Mouse (Mus musculus): ENCODE measurements around the gene Zfp536. TPM values are rescaled to one million over a fixed set of nuclear protein-coding genes. Genes with fewer than 3 reads are reported as not detected.

Zfp536 gene
- polyA plus RNA-seq, 1 experiment from 2014 or later: 3.3 TPM

- Histone ChIP-seq H3K4me1 (replicated peaks; ENCODE audit: control insufficient read depth, insufficient read depth, low read length) (no peaks in the 10 kb centered on the region), H3K27ac (ENCODE audit: low read depth, low read length) (no peak overlapping the region), H3K9ac (ENCODE audit: low read depth, low read length) (no peak overlapping the region), H3K4me2 (replicated peaks; ENCODE audit: low read depth) (no peak overlapping the region), H3K9me3 (ENCODE audit: control insufficient read depth) (no peaks in the 10 kb centered on the region), H3K27me3 (replicated peaks; ENCODE audit: control insufficient read depth, insufficient read depth, low read length) (no peaks in the 10 kb centered on the region), H3K36me3 (ENCODE audit: control insufficient read depth, insufficient read depth) (no peaks in the 10 kb centered on the region), H3K4me3 (ENCODE audit: low read depth, low read length) (no peak overlapping the region)
- TF ChIP-seq CTCF (IDR thresholded peaks at IDR 0.05; ENCODE audit: low read depth): no peak
- ATAC-seq: no peak
- WGBS: 83% methylated on average over 2 of the region's 2 CpGs
Observed at GRCm38 (mm10) chr7:37531166-37531565, 242.3 kb downstream of the Zfp536 start.

DNA sequence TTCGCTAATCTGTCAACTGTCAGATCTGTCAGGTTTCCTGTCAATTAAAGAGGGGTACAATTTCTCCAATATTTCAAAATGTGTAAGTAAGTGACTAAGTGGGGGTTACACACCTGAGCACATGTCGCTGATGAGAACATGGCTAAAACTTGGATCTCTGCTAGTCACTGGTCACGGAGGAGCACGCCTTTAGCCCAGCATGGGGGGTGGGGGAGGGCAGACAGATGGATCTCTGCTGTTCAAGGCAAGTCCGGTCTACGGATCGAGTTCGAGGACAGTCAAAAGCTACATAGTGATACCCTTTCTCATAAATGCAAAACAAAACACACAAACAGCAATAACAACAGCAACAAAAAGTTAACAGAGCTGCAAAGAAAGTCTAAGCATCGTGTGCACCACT, 245.1 kb downstream of the Zfp536 start:
- Histone ChIP-seq H3K4me2 (replicated peaks; ENCODE audit: low read depth) (no peak overlapping the region), H3K4me3 (ENCODE audit: low read depth, low read length) (no peak overlapping the region), H3K4me1 (replicated peaks; ENCODE audit: control insufficient read depth, insufficient read depth, low read length) (no peaks in the 10 kb centered on the region), H3K36me3 (ENCODE audit: control insufficient read depth, insufficient read depth) (no peaks in the 10 kb centered on the region), H3K27me3 (replicated peaks; ENCODE audit: control insufficient read depth, insufficient read depth, low read length) (no peaks in the 10 kb centered on the region), H3K9ac (ENCODE audit: low read depth, low read length) (no peak overlapping the region), H3K27ac (ENCODE audit: low read depth, low read length) (no peak overlapping the region), H3K9me3 (ENCODE audit: control insufficient read depth) (no peaks in the 10 kb centered on the region)
- WGBS: 91% methylated on average over 9 of the region's 9 CpGs
- ATAC-seq: no peak
- no peak for TF ChIP-seq CTCF (IDR thresholded peaks at IDR 0.05; ENCODE audit: low read depth)

- no peak for ATAC-seq
- no peak overlapping the region for H3K27ac ChIP-seq (ENCODE audit: low read depth, low read length)
- H3K4me2 ChIP-seq (replicated peaks; ENCODE audit: low read depth): no peak overlapping the region
- WGBS: 82% methylated on average over 2 of the region's 2 CpGs
- no peak for TF ChIP-seq CTCF (IDR thresholded peaks at IDR 0.05; ENCODE audit: low read depth)
- H3K36me3 ChIP-seq (ENCODE audit: control insufficient read depth, insufficient read depth): no peaks in the 10 kb centered on the region
- H3K9me3 ChIP-seq (ENCODE audit: control insufficient read depth): no peaks in the 10 kb centered on the region
- no peak overlapping the region for H3K4me3 ChIP-seq (ENCODE audit: low read depth, low read length)
- no peaks in the 10 kb centered on the region for H3K27me3 ChIP-seq (replicated peaks; ENCODE audit: control insufficient read depth, insufficient read depth, low read length)
- H3K9ac ChIP-seq (ENCODE audit: low read depth, low read length): no peak overlapping the region
- no peaks in the 10 kb centered on the region for H3K4me1 ChIP-seq (replicated peaks; ENCODE audit: control insufficient read depth, insufficient read depth, low read length)
Observed at GRCm38 (mm10) chr7:37527890-37528289, 245.6 kb downstream of the Zfp536 start.

GRCm38 (mm10) chr7:37521407-37521806, 252.0 kb downstream of the Zfp536 start:
- no peak for TF ChIP-seq CTCF (IDR thresholded peaks at IDR 0.05; ENCODE audit: low read depth)

DNA sequence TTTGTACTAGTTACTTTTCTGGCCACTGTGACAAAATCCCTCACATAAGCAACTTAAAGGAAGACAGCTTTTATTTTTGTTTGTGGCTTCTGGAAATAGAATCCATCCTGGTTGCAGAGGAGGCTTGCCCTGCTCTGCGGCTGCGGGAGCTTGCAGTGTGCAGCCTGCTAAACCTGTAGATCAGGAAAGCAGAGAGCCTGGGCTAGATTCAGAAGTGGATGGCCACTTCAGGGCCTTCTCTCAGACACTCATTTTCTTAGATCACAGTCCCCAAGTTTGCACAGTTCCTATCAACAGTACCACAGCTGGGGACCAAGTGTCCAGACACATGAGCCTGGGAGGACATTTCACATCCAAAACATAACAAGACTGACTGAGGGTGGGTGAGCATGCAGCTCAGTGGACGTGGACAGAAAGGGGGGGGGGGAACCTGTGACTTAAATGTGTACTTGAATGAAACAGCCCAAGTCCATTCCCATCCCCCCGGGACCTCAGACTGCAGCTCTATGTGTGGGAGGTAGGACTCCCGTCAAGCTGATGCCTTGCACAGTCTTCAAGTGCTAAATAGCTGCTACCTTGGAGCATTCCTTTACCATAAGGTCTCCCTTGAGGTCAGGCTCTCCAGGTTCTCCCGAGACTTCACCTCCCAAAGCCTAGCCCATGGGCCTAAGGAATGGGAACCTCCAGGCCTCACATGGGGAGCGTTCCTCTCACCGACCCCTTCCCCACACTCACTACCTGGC, 262.3 kb downstream of the Zfp536 start:
- Histone ChIP-seq H3K27ac (ENCODE audit: low read depth, low read length) (no peak overlapping the region), H3K4me1 (replicated peaks; ENCODE audit: control insufficient read depth, insufficient read depth, low read length) (no peaks in the 10 kb centered on the region), H3K27me3 (replicated peaks; ENCODE audit: control insufficient read depth, insufficient read depth, low read length) (no peaks in the 10 kb centered on the region), H3K9me3 (ENCODE audit: control insufficient read depth) (no peaks in the 10 kb centered on the region), H3K4me2 (replicated peaks; ENCODE audit: low read depth) (no peak overlapping the region), H3K9ac (ENCODE audit: low read depth, low read length) (no peak overlapping the region), H3K4me3 (ENCODE audit: low read depth, low read length) (no peak overlapping the region), H3K36me3 (ENCODE audit: control insufficient read depth, insufficient read depth) (no peaks in the 10 kb centered on the region)
- no peak for ATAC-seq
- 80% methylated on average over 8 of the region's 8 CpGs for WGBS
- TF ChIP-seq CTCF (IDR thresholded peaks at IDR 0.05; ENCODE audit: low read depth): no peak

More at GRCm38 (mm10) chr7:37521407-37521806, 252.0 kb downstream of the Zfp536 start:
- Histone ChIP-seq H3K27ac (ENCODE audit: low read depth, low read length) (no peak overlapping the region), H3K9ac (ENCODE audit: low read depth, low read length) (no peak overlapping the region), H3K36me3 (ENCODE audit: control insufficient read depth, insufficient read depth) (no peaks in the 10 kb centered on the region), H3K4me2 (replicated peaks; ENCODE audit: low read depth) (no peak overlapping the region), H3K4me3 (ENCODE audit: low read depth, low read length) (no peak overlapping the region), H3K4me1 (replicated peaks; ENCODE audit: control insufficient read depth, insufficient read depth, low read length) (no peaks in the 10 kb centered on the region), H3K9me3 (ENCODE audit: control insufficient read depth) (no peaks in the 10 kb centered on the region), H3K27me3 (replicated peaks; ENCODE audit: control insufficient read depth, insufficient read depth, low read length) (no peaks in the 10 kb centered on the region)
- WGBS: 70% methylated on average over 2 of the region's 2 CpGs
- ATAC-seq: no peak

GRCm38 (mm10) chr7:37509700-37510099, 263.7 kb downstream of the Zfp536 start:
- Histone ChIP-seq H3K9me3 (ENCODE audit: control insufficient read depth) (no peaks in the 10 kb centered on the region), H3K27me3 (replicated peaks; ENCODE audit: control insufficient read depth, insufficient read depth, low read length) (no peaks in the 10 kb centered on the region), H3K4me3 (ENCODE audit: low read depth, low read length) (no peak overlapping the region), H3K9ac (ENCODE audit: low read depth, low read length) (no peak overlapping the region), H3K4me1 (replicated peaks; ENCODE audit: control insufficient read depth, insufficient read depth, low read length) (no peaks in the 10 kb centered on the region), H3K4me2 (replicated peaks; ENCODE audit: low read depth) (no peak overlapping the region), H3K36me3 (ENCODE audit: control insufficient read depth, insufficient read depth) (no peaks in the 10 kb centered on the region), H3K27ac (ENCODE audit: low read depth, low read length) (no peak overlapping the region)
- no peak for ATAC-seq
- no peak for TF ChIP-seq CTCF (IDR thresholded peaks at IDR 0.05; ENCODE audit: low read depth)
- WGBS: 78% methylated on average over 9 of the region's 9 CpGs
